Mouse (Mus musculus) bone marrow, adult 2 months (tissue): ENCODE results near the gene Cdc42ep5.

Source experiments
- CTCF ChIP-seq: fragments of 200-500 bp; IDR thresholded peaks from 2 replicates; pipeline ENCODE4 v1.5.1; 2011; ENCODE audit warnings: low read length, control low read depth; ENCODE audit not compliant: control insufficient read depth, insufficient read depth
- POLR2A ChIP-seq: fragments of 200-500 bp; IDR thresholded peaks from 2 replicates; pipeline ENCODE4 v1.6.1; 2011; ENCODE audit warnings: low read depth, mild to moderate bottlenecking, control low read depth, low read length, borderline replicate concordance; ENCODE audit not compliant: control insufficient read depth

GRCm38 (mm10) chr7:4128860-4129259 lies 35.8 kb downstream of the Cdc42ep5 start:
- TF ChIP-seq CTCF (no peak), POLR2A (no peak)
